Mouse (Mus musculus) midbrain, embryonic 10.5 days (tissue): ENCODE results near the gene Ncstn. TPM values are rescaled to one million over a fixed set of nuclear protein-coding genes. Genes with fewer than 3 reads are reported as not detected.
A peak's percentile ranks its signal among the peaks of the same experiment; 100 is the strongest.

ENCODE experiments used
- DNase-seq: peaks from one replicate; pipeline ENCODE4 v3.0.0-alpha.2; 2017; ENCODE audit warnings: low spot score
- H3K27ac ChIP-seq: fragments of 300-500 bp; sonication (generic); replicated peaks from 2 replicates; pipeline ENCODE4 v1.5.1; 2016; ENCODE audit warnings: mild to moderate bottlenecking
- H3K27me3 ChIP-seq: fragments of 300-500 bp; sonication (generic); 2 replicates; pipeline ENCODE4 v1.6.1; 2016; ENCODE audit warnings: low read depth, mild to moderate bottlenecking; ENCODE audit not compliant: poor library complexity, severe bottlenecking
- H3K36me3 ChIP-seq: fragments of 300-500 bp; sonication (generic); 2 replicates; pipeline ENCODE4 v1.6.1; 2016; ENCODE audit warnings: mild to moderate bottlenecking, moderate library complexity
- H3K4me1 ChIP-seq: fragments of 300-500 bp; sonication (generic); 2 replicates; pipeline ENCODE4 v1.6.1; 2016
- H3K4me3 ChIP-seq: fragments of 300-500 bp; sonication (generic); 2 replicates; pipeline ENCODE4 v1.5.1; 2016; ENCODE audit warnings: mild to moderate bottlenecking, moderate library complexity
- H3K9me3 ChIP-seq: fragments of 300-500 bp; sonication (generic); replicated peaks from 2 replicates; pipeline ENCODE4 v1.6.1; 2016; ENCODE audit warnings: mild to moderate bottlenecking
- WGBS: fragments of 180-500 bp; shearing (Covaris S2); methylation state at CpG from one replicate; pipeline ENCODE4 v1.1.7; 2016; 5-methylcytosine and 5-hydroxymethylcytosine counted together
- polyA plus RNA-seq: library from polyadenylated mRNA; unstranded; fragments of >200 nt; fragmentation: Nextera tagmentation; extraction: Ambion mirVana; gene quantifications from 2 replicates; pipeline ENCODE4 v1.2.1, GENCODE M21; 2016

Gene Ncstn
- polyA plus RNA-seq, 1 experiment from 2014 or later: 106 TPM

GRCm38 (mm10) chr1:172107777-172108477, 25.3 kb upstream of the Ncstn start:
- H3K36me3 ChIP-seq: peaks cover 99% of the 10 kb centered on the region
- H3K27me3 ChIP-seq: no peaks in the 10 kb centered on the region
- no peaks in the 10 kb centered on the region for H3K9me3 ChIP-seq
- H3K4me3 ChIP-seq: no peak overlapping the region
- H3K4me1 ChIP-seq: no peaks in the 10 kb centered on the region
- 78% methylated on average over 10 of the region's 10 CpGs for WGBS
- DNase-seq: no peak
- H3K27ac ChIP-seq: no peak overlapping the region

- H3K27ac ChIP-seq: no peak overlapping the region
- H3K9me3 ChIP-seq: no peaks in the 10 kb centered on the region
- no peaks in the 10 kb centered on the region for H3K4me1 ChIP-seq
- no peaks in the 10 kb centered on the region for H3K27me3 ChIP-seq
- 86% methylated on average over 11 of the region's 11 CpGs for WGBS
- peaks cover 99% of the 10 kb centered on the region for H3K36me3 ChIP-seq
- H3K4me3 ChIP-seq: no peak overlapping the region
- no peak for DNase-seq
Observed at GRCm38 (mm10) chr1:172105101-172105500, 22.5 kb upstream of the Ncstn start.

- Histone ChIP-seq H3K9me3 (no peaks in the 10 kb centered on the region), H3K27me3 (no peaks in the 10 kb centered on the region), H3K36me3 (peaks cover 99% of the 10 kb centered on the region), H3K4me3 (no peak overlapping the region), H3K27ac (no peak overlapping the region), H3K4me1 (no peaks in the 10 kb centered on the region)
- WGBS: 93% methylated on average over 4 of the region's 4 CpGs
- DNase-seq: no peak
Observed at GRCm38 (mm10) chr1:172103619-172104018, 21.0 kb upstream of the Ncstn start.

DNA sequence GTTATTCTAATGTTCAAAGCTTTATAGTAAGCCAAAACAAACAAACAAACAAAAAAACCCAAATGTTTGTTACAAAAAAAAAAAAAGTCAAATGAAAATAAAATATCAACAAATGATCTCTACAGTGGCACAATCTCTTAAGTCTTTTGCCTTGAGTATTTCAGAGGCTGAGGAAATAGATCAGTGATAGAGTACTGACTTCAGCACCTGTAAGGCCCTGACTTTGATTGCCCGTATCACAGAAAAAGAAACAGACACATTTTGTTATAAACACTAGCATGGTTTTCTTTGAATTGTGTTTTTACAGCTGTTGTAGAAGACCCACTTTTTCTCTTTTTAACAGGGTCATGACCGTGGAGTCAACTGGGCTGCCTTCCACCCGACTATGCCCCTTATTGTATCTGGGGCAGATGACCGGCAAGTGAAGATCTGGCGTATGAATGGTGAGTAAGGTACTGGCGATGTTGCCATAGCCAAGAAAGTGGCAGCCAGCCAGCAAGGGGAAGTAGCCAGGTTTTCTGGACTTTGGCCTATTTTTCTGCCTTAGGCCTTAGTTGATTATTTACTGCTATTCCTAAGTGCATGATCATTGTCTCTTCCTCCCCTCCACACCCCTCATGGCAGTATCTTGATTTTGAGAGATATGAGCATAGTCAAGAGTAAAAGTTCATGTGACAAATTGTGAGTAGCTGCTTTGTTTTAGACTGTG, 16.9 kb upstream of the Ncstn start:
- Histone ChIP-seq H3K4me1 (peaks cover 12% of the 10 kb centered on the region), H3K27me3 (no peaks in the 10 kb centered on the region), H3K9me3 (no peaks in the 10 kb centered on the region), H3K4me3 (no peak overlapping the region), H3K36me3 (peaks cover 97% of the 10 kb centered on the region), H3K27ac (no peak overlapping the region)
- no peak for DNase-seq
- 90% methylated on average over 6 of the region's 6 CpGs for whole genome bisulfite sequencing

DNA sequence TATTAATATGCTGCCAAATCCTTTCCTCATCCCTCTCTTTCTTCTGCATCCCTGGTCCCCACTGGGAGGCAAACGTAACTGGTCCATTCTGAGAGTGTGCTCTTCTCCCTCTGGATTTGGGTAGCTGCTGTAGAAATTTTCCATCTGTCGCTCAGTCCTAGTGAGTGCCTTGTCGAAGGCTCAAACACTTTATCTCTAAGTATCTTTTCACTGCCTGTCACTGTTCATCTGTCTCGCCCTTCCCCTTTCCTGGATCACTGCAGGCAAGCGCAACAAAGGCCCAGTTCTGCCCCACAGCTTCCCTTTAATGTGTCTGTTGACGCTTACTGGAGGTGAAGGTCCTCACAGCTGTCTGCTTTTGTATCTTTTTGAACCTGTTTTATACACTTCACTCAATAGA, 12.6 kb upstream of the Ncstn start:
- peaks cover 14% of the 10 kb centered on the region for H3K4me1 ChIP-seq
- H3K27me3 ChIP-seq: no peaks in the 10 kb centered on the region
- DNase-seq: peak; percentile 28
- no peak overlapping the region for H3K4me3 ChIP-seq
- H3K9me3 ChIP-seq: no peaks in the 10 kb centered on the region
- WGBS: 55% methylated on average over 6 of the region's 6 CpGs
- no peak overlapping the region for H3K27ac ChIP-seq
- H3K36me3 ChIP-seq: peaks cover 96% of the 10 kb centered on the region

DNA sequence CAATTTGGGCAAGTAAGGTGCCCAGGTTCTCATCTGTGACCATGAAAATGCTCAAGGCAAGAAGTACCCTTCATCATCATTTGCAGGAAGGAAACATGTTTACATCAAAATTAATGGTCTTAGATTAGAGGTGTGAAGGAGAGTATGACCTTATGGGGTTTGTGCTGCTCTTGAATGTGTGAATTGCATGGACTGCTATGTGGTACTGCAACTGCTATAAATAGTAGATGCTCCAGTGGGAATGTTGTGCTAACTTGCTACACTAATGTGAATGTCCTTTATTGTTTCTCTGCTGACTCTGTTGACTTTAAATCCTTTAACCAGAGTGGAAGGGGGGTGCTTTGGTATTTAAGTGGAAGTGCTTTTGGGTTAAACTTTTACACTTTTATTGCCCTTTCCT, 11.7 kb upstream of the Ncstn start:
- no peak overlapping the region for H3K27ac ChIP-seq
- H3K9me3 ChIP-seq: no peaks in the 10 kb centered on the region
- H3K4me3 ChIP-seq: no peak overlapping the region
- DNase-seq: no peak
- H3K4me1 ChIP-seq: peaks cover 14% of the 10 kb centered on the region
- H3K36me3 ChIP-seq: peaks cover 96% of the 10 kb centered on the region
- H3K27me3 ChIP-seq: no peaks in the 10 kb centered on the region

DNA sequence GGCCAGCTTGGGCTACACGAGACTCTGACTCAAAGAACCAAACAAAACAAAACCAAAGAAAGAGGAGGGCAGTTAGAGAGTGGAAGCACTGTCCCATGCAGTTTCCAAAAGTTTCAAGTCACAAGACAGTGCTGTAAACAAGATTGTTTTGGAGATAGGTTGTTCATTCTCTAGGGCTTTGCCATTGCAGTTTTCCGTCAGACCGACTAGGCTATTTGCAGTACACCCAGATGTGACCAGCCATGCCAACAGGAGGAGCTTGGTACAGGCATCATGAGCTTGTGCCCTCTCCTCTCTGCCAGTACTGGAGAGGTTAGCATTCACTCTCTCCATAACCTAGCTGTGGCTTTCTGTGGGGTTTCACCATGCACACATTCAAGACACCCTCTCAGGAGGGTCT, 10.9 kb upstream of the Ncstn start:
- peaks cover 96% of the 10 kb centered on the region for H3K36me3 ChIP-seq
- no peak overlapping the region for H3K4me3 ChIP-seq
- H3K27ac ChIP-seq: no peak overlapping the region
- no peak for DNase-seq
- peaks cover 14% of the 10 kb centered on the region for H3K4me1 ChIP-seq
- H3K9me3 ChIP-seq: no peaks in the 10 kb centered on the region
- no peaks in the 10 kb centered on the region for H3K27me3 ChIP-seq
- 78% methylated on average over 3 of the region's 3 CpGs for WGBS

DNA sequence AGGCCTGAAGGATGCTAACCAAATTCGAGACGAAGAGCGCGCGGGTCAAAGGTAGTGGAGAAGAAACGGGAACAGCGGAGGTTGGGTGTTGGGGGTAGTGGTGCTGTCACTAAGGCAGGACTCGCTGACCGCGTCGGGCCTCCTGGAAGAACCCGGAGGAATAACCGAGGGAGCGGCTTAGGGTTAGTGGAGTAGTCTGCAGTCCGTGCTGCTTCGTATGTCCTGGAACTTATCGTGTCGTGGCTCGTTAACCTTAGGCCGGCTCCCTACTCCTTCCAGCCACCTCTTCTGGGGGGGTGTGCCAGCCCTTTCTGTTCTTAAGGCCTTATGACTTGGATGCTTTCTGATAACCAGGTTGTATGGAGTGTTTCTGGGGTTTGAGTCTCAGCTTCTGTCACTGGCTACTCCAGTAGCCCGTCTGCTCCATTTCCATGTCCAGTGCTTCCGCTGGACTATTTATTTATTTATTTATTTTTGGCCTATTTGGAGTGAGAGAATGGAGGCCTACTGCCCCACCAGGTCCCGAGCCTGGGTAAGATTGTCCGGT, 377 bp upstream of the Ncstn start:
- peaks cover 31% of the 10 kb centered on the region for H3K36me3 ChIP-seq
- 4% methylated on average over 24 of the region's 24 CpGs for WGBS
- no peaks in the 10 kb centered on the region for H3K27me3 ChIP-seq
- no peak for DNase-seq
- H3K4me3 ChIP-seq: peak overlapping the region; percentile 83
- peak overlapping the region; percentile 94 for H3K27ac ChIP-seq
- no peaks in the 10 kb centered on the region for H3K9me3 ChIP-seq
- H3K4me1 ChIP-seq: peaks cover 30% of the 10 kb centered on the region

DNA sequence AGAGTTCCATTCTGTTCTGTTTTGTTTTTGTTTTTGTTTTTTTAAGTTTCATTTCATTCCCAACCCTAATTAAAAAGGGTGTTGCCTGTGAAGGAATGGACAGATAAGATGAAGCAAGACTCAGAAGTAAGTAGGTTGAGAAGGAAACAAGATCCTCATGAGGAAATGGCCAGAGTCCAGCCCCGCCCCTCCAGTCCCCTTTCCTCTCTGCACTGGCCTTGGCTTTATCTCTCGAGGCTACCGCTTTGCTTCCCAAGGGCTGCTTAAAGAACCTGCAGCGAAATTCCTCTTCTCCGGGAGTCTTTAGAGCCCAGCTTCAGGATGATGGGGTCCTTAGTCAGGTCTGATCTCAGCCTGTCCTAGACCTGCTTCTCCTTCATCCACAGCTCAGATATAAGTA, 4.6 kb downstream of the Ncstn start:
- Histone ChIP-seq H3K36me3 (peaks cover 80% of the 10 kb centered on the region), H3K27ac (no peak overlapping the region), H3K27me3 (no peaks in the 10 kb centered on the region), H3K4me1 (peaks cover 12% of the 10 kb centered on the region), H3K4me3 (no peak overlapping the region), H3K9me3 (no peaks in the 10 kb centered on the region)
- DNase-seq: no peak
- WGBS: 79% methylated on average over 5 of the region's 5 CpGs

DNA sequence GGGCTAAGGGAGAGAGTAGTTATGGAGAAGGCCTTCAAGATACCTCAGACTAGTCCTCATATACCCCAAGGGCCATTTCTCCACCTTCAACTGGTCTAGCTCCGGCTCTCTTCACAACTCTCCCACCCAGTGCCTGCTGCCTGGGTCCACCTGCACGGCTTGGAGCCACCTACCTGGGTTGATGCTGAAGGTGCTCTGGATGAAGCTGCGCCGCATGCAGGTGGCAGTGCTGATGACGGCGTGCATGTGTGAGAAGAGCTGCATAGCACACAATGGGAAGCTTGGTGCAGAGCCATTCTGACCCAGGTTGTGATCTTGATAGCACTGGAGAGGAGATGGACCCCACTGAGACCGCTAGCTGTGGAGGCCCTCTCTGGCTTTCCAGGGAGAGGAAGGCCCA, 10.0 kb downstream of the Ncstn start:
- H3K9me3 ChIP-seq: no peaks in the 10 kb centered on the region
- H3K27me3 ChIP-seq: no peaks in the 10 kb centered on the region
- no peaks in the 10 kb centered on the region for H3K4me1 ChIP-seq
- no peak overlapping the region for H3K4me3 ChIP-seq
- 95% methylated on average over 7 of the region's 7 CpGs for WGBS
- DNase-seq: no peak
- H3K27ac ChIP-seq: peak overlapping the region; percentile 50
- peaks cover 100% of the 10 kb centered on the region for H3K36me3 ChIP-seq

DNA sequence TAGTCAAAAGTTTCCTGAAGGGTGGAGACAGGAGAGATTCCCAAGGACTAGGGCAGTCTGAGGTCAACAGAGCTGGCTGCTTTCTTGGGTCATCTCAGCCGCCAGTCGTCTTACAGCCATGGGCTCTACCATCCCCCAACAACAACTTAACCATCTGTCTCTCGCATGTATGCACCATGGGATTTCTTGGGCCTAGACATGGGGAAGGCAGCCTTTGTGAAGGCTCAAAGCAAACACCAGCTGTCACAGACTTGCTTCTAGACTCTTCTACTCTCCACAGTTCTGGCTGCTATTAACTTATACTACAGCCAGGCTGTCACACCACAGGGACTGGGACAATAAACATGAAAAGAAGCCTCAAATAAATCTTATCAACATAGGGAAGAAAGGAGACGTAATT, 11.0 kb downstream of the Ncstn start:
- Histone ChIP-seq H3K36me3 (peaks cover 100% of the 10 kb centered on the region), H3K9me3 (no peaks in the 10 kb centered on the region), H3K27ac (peak overlapping the region; percentile 50; the same call in 1 of the 2 replicates), H3K4me3 (no peak overlapping the region), H3K4me1 (no peaks in the 10 kb centered on the region), H3K27me3 (no peaks in the 10 kb centered on the region)
- DNase-seq: no peak
- WGBS: 74% methylated on average over 4 of the region's 4 CpGs

DNA sequence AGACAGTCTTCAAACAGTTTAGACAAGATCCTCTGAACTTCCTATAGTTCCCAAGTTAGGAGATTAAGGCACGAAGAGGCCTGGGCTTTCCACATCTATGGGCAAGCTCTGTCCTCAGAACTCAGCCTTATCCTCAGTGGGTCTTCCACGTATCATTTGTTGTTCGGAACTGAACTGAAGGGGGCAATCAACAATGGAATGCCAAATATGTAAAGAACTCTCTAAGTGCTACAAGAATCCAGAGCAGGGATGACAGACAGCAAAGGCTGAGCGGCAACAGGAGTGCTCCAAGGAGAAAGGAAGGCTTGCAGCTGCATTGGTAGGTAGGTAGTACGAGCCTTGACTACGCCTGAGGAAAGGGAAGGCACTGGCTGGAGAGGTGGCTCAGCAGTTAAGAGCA, 12.4 kb downstream of the Ncstn start:
- 78% methylated on average over 6 of the region's 6 CpGs for WGBS
- Histone ChIP-seq H3K27me3 (no peaks in the 10 kb centered on the region), H3K9me3 (no peaks in the 10 kb centered on the region), H3K4me3 (no peak overlapping the region), H3K27ac (no peak overlapping the region), H3K4me1 (0 out of 2 replicates have a peak, but pooled peaks cover under 1% of the 10 kb centered on the region), H3K36me3 (peaks cover 100% of the 10 kb centered on the region)
- DNase-seq: no peak

DNA sequence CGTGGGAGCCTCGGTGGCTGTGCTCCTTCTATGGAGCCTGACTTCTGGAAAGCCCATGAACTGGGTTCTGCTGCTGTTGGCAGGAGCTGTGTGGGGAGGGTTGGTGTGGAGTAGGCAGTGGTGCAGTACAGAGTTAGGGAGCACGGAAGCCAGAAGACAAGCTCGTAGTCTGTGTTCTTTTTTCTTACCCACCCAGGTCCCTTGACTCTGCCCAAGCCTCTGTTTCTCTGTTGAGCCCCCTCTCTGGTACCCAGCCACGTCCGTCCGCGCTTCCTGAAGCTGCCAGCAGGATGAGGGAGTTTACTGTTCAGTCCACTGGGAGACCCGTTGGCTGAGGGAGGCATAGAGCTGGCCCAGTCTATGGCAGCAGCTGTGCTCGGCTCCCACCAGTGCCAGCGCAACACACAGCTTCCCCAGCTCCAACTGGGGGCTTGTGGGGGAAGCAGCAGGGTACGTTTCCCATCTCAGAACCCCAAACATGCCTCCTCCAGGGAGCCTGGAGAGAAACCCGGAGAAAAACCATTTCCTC, 17.9 kb downstream of the Ncstn start:
- no peaks in the 10 kb centered on the region for H3K27me3 ChIP-seq
- peak overlapping the region; percentile 63; the same call in 1 of the 2 replicates for H3K27ac ChIP-seq
- H3K36me3 ChIP-seq: peaks cover 60% of the 10 kb centered on the region

More for the DNA sequence above, 17.9 kb downstream of the Ncstn start:
- DNase-seq: no peak
- no peaks in the 10 kb centered on the region for H3K9me3 ChIP-seq
- peaks cover 45% of the 10 kb centered on the region for H3K4me1 ChIP-seq
- H3K4me3 ChIP-seq: no peak overlapping the region
- 71% methylated on average over 13 of the region's 13 CpGs for WGBS
